Mouse (Mus musculus): ENCODE data around the gene Ehhadh. TPM values are rescaled to one million over a fixed set of nuclear protein-coding genes. Genes with fewer than 3 reads are reported as not detected.

The Ehhadh gene
- total and polyA plus RNA-seq, 2 experiments from 2014 or later = 1.4 to 1.6 TPM

DNA sequence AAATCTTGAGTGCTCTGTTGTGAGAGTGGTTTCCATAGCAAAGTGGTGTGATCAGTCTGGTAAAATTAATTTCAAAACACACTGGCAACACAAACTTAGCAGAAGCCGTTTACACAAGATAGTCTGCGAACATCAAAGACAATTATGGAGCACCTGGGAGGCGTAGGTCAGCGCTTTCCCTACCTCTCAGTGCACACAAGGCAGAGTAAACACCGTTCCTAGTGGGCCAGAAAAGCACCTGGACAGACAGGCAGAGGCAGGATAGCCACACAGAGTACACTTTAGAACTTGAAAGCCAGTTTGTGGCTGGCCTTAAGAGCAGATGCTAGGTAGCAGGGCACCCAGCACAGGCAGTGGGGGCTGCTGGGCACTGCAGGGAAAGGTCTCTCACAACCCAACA lies 44.2 kb upstream of the Ehhadh start:
- Histone ChIP-seq H3K4me3 (ENCODE audit: low read depth, low read length) (no peak overlapping the region), H3K36me3 (ENCODE audit: insufficient read depth) (no peaks in the 10 kb centered on the region), H3K9me3 (ENCODE audit: low read length) (no peaks in the 10 kb centered on the region), H3K9ac (no peak overlapping the region), H3K27me3 (ENCODE audit: insufficient read depth, low read length) (no peaks in the 10 kb centered on the region), H3K4me2 (ENCODE audit: low read depth) (no peak overlapping the region), H3K4me1 (ENCODE audit: insufficient read depth) (no peaks in the 10 kb centered on the region), H3K27ac (ENCODE audit: low read depth, low read length) (no peak overlapping the region)
- 0 out of 2 replicates have a peak, but pooled peaks have one; percentile 20 for ATAC-seq
- DNase-seq = no peak
- TF ChIP-seq CTCF (IDR thresholded peaks at IDR 0.05; ENCODE audit: low read depth) = no peak
- WGBS = 81% methylated on average over 5 of the region's 5 CpGs

DNA sequence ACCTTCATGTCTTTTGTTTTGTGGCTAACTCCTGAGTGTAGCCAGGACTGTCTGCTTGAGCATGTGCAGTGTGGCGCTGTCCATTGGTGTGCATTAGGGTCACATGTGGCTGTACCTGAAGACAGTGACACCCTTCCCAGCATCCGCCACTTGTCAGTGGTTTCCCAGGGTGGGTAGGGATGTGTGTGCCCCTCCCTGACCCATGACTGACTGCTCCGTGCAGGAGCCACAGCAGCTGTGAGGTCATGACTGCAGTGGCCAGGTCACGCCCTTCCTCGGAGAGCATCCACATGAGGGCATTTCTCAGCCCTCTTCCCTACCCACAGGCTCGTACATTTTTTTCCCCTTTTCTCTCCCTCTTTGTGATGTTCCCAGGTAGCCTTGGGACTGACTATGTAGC lies 43.2 kb upstream of the Ehhadh start:
- H3K4me3 ChIP-seq (ENCODE audit: low read depth, low read length) = no peak overlapping the region
- TF ChIP-seq CTCF (IDR thresholded peaks at IDR 0.05; ENCODE audit: low read depth) = no peak
- no peak overlapping the region for H3K27ac ChIP-seq (ENCODE audit: low read depth, low read length)
- no peak overlapping the region for H3K9ac ChIP-seq
- WGBS = 73% methylated on average over 6 of the region's 6 CpGs
- no peaks in the 10 kb centered on the region for H3K27me3 ChIP-seq (ENCODE audit: insufficient read depth, low read length)
- H3K9me3 ChIP-seq (ENCODE audit: low read length) = no peaks in the 10 kb centered on the region
- ATAC-seq (no peak), DNase-seq (no peak)
- no peaks in the 10 kb centered on the region for H3K4me1 ChIP-seq (ENCODE audit: insufficient read depth)
- no peaks in the 10 kb centered on the region for H3K36me3 ChIP-seq (ENCODE audit: insufficient read depth)
- no peak overlapping the region for H3K4me2 ChIP-seq (ENCODE audit: low read depth)

DNA sequence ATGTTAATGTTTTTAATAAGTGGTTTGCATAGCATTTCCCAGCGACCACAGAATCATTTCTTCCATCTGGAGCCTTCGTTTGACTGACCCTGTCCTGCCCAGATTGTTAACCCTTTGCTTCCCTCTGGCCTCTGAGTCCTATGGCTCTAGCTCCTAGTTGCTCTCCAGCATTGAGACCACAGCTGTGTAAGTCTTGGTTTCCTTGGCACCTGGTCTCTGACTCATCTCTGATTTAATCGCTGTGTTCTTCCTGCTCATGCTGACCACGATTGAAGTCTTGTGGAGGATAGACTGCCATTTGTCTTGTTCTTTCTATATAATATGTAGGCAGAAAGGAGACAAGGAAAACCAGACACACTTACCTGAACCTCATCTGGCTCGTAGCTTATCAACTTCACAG lies 42.1 kb upstream of the Ehhadh start:
- WGBS = 41% methylated on average over 5 of the region's 5 CpGs
- ATAC-seq (no peak), DNase-seq (no peak)
- Histone ChIP-seq H3K4me3 (ENCODE audit: low read depth, low read length) (no peak overlapping the region), H3K4me1 (ENCODE audit: insufficient read depth) (no peaks in the 10 kb centered on the region), H3K9me3 (ENCODE audit: low read length) (no peaks in the 10 kb centered on the region), H3K27me3 (ENCODE audit: insufficient read depth, low read length) (no peaks in the 10 kb centered on the region), H3K9ac (no peak overlapping the region), H3K27ac (ENCODE audit: low read depth, low read length) (no peak overlapping the region), H3K4me2 (ENCODE audit: low read depth) (no peak overlapping the region), H3K36me3 (ENCODE audit: insufficient read depth) (no peaks in the 10 kb centered on the region)
- TF ChIP-seq CTCF (IDR thresholded peaks at IDR 0.05; ENCODE audit: low read depth) = no peak

DNA sequence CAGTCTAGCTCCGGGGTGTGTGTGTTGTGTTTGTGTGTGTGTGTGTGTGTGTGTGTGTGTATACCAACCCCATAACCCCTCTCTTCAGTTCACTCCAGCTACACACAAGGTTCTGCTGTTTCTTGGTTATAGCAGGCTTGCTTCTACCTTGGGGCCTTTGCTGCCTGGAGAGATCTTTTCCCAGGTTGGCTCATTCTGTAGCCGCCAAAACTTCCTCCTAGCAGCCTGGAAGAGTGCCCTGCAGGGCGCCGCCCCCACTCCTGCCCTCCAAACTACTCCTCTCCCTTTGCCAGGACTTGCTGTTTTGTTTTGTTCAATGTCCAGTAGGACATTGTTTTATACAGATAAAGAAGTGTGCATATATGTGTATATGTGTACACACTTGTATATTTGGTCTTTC lies 40.0 kb upstream of the Ehhadh start:
- DNase-seq (no peak), ATAC-seq (no peak)
- Histone ChIP-seq H3K4me3 (ENCODE audit: low read depth, low read length) (no peak overlapping the region), H3K27ac (ENCODE audit: low read depth, low read length) (no peak overlapping the region), H3K4me1 (ENCODE audit: insufficient read depth) (no peaks in the 10 kb centered on the region), H3K27me3 (ENCODE audit: insufficient read depth, low read length) (no peaks in the 10 kb centered on the region), H3K9me3 (ENCODE audit: low read length) (no peaks in the 10 kb centered on the region), H3K4me2 (ENCODE audit: low read depth) (no peak overlapping the region), H3K9ac (no peak overlapping the region), H3K36me3 (ENCODE audit: insufficient read depth) (no peaks in the 10 kb centered on the region)
- 71% methylated on average over 4 of the region's 4 CpGs for WGBS
- TF ChIP-seq CTCF (IDR thresholded peaks at IDR 0.05; ENCODE audit: low read depth) = no peak

DNA sequence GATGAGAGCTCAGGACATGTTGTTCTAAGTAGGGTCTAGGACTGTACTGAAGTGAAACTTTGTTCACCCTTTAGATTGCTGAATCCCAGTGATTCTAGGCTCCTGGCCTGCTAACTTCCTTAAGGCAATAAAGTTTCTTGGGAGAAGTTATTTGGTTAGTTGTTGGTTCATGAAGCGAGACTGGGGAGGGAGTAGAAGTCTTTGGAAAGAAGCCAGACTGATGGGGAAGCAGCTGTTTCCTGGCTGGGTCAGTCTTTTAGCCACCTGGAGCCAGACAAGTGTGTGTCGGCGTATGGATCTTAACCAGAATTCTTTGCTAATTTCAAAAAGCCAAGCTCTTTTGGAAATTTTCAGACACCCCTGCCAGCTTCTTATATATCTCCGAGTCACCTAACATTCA lies 39.5 kb upstream of the Ehhadh start:
- no peaks in the 10 kb centered on the region for H3K27me3 ChIP-seq (ENCODE audit: insufficient read depth, low read length)
- no peak for ATAC-seq
- H3K9me3 ChIP-seq (ENCODE audit: low read length) = no peaks in the 10 kb centered on the region
- TF ChIP-seq CTCF (IDR thresholded peaks at IDR 0.05; ENCODE audit: low read depth) = no peak
- H3K4me1 ChIP-seq (ENCODE audit: insufficient read depth) = no peaks in the 10 kb centered on the region
- H3K27ac ChIP-seq (ENCODE audit: low read depth, low read length) = no peak overlapping the region
- no peak overlapping the region for H3K4me2 ChIP-seq (ENCODE audit: low read depth)
- H3K9ac ChIP-seq = no peak overlapping the region
- WGBS = 71% methylated on average over 4 of the region's 4 CpGs
- no peak for DNase-seq
- H3K4me3 ChIP-seq (ENCODE audit: low read depth, low read length) = no peak overlapping the region
- H3K36me3 ChIP-seq (ENCODE audit: insufficient read depth) = no peaks in the 10 kb centered on the region

DNA sequence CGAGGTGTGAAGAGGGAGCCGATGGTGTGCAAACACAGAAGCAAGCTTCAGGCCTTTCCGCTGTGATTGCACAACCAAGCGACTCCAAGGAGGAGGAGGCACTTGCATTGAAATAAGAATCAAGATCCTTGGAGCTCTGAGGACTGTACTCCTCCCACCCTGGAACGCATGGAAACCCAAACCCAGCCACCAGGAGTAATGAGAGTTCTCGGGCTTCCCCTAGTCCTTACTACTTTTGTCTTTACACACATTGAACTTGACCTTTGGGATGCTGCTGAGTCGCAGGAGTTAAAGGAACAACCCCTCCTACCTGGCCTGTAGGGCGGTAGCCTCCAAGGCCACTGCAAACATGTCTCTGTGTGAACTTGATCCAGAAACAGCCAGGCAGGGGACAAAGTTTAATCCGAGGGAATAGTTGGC lies 38.0 kb upstream of the Ehhadh start:
- no peak overlapping the region for H3K9ac ChIP-seq
- no peak for DNase-seq
- H3K36me3 ChIP-seq (ENCODE audit: insufficient read depth) = no peaks in the 10 kb centered on the region
- whole genome bisulfite sequencing = 71% methylated on average over 9 of the region's 9 CpGs
- TF ChIP-seq CTCF (IDR thresholded peaks at IDR 0.05; ENCODE audit: low read depth) = no peak
- H3K27me3 ChIP-seq (ENCODE audit: insufficient read depth, low read length) = no peaks in the 10 kb centered on the region
- no peaks in the 10 kb centered on the region for H3K4me1 ChIP-seq (ENCODE audit: insufficient read depth)
- H3K27ac ChIP-seq (ENCODE audit: low read depth, low read length) = no peak overlapping the region
- ATAC-seq = no peak
- no peak overlapping the region for H3K4me2 ChIP-seq (ENCODE audit: low read depth)
- H3K4me3 ChIP-seq (ENCODE audit: low read depth, low read length) = no peak overlapping the region
- H3K9me3 ChIP-seq (ENCODE audit: low read length) = no peaks in the 10 kb centered on the region

DNA sequence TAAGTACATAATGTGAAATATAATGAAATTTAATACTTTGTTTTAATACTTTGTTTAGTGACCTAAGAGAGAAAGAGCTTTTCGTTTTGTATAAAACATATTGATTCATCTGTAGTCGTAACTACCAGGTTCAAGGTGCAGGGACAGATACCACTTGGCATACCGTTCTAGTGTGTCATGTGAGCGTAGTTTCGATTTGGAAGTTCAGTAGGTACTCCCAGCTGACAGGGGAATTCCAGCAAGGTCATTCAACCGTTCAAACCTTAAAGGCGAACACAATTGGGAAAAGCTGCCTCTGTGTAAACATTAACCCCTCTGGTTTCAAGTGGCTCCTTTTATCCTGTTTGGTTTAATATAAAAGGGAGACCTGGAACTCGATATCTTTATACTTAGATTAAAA lies 31.0 kb upstream of the Ehhadh start:
- Histone ChIP-seq H3K4me1 (ENCODE audit: insufficient read depth) (no peaks in the 10 kb centered on the region), H3K4me3 (ENCODE audit: low read depth, low read length) (no peak overlapping the region), H3K9ac (no peak overlapping the region), H3K4me2 (ENCODE audit: low read depth) (no peak overlapping the region), H3K9me3 (ENCODE audit: low read length) (no peaks in the 10 kb centered on the region), H3K36me3 (ENCODE audit: insufficient read depth) (no peaks in the 10 kb centered on the region), H3K27me3 (ENCODE audit: insufficient read depth, low read length) (no peaks in the 10 kb centered on the region), H3K27ac (ENCODE audit: low read depth, low read length) (no peak overlapping the region)
- whole genome bisulfite sequencing = 60% methylated on average over 8 of the region's 8 CpGs
- no peak for TF ChIP-seq CTCF (IDR thresholded peaks at IDR 0.05; ENCODE audit: low read depth)
- DNase-seq (no peak), ATAC-seq (no peak)

DNA sequence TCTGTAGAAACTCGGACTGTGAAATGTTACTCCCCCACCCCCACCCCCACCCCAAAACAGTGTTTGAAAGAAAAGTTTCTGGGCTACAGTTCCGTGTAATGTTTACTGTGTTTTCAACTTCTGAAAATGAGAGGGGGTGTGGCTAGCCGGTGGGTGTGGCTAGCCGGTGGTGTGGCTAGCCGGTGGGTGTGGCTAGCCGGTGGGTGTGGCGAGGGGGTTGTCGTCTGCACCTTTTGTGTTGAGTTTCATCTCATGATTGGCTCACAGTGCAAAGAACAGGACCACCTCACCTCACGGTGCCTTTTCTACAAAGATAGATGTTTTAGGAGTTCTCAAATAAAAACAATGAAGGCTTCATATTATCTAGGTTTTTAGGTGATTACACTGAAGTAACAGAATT lies 30.5 kb upstream of the Ehhadh start:
- ATAC-seq (no peak), DNase-seq (no peak)
- 50% methylated on average over 9 of the region's 9 CpGs for WGBS
- H3K9me3 ChIP-seq (ENCODE audit: low read length) = no peaks in the 10 kb centered on the region
- H3K4me2 ChIP-seq (ENCODE audit: low read depth) = no peak overlapping the region
- no peak for TF ChIP-seq CTCF (IDR thresholded peaks at IDR 0.05; ENCODE audit: low read depth)
- no peaks in the 10 kb centered on the region for H3K4me1 ChIP-seq (ENCODE audit: insufficient read depth)
- H3K27me3 ChIP-seq (ENCODE audit: insufficient read depth, low read length) = no peaks in the 10 kb centered on the region
- no peaks in the 10 kb centered on the region for H3K36me3 ChIP-seq (ENCODE audit: insufficient read depth)
- no peak overlapping the region for H3K27ac ChIP-seq (ENCODE audit: low read depth, low read length)
- no peak overlapping the region for H3K4me3 ChIP-seq (ENCODE audit: low read depth, low read length)
- H3K9ac ChIP-seq = no peak overlapping the region

Measured in forebrain, postnatal 0 days (tissue).